Mouse (Mus musculus) left cerebral cortex, postnatal 4 days (tissue): ENCODE measurements at regions not wholly inside any gene's neighbourhood (a gene's known extent, or its start where the extent isn't known, plus 50 kb on each side); places are given as distances from the start of the nearest gene placed in this dataset.

Experiments
- DNase-seq: peaks from one replicate; pipeline ENCODE4 v3.0.0-alpha.2; 2022
- intact Hi-C: fragments of 180-260 bp; cut with DNase I; formaldehyde crosslinking; loops from one replicate; pipeline ENCODE4 v1.15.1; 2025

GRCm38 (mm10) chr4:131014301-131015081 lies 70.3 kb downstream of the Matn1 start:
- DNase-seq = no peak
- intact Hi-C loops = no loop called here

- DNase-seq = no peak
- intact Hi-C loops = no loop called here
Measured at GRCm38 (mm10) chr4:131015156-131015555, 71.0 kb downstream of the Matn1 start.

GRCm38 (mm10) chr4:131023601-131024000 lies 79.4 kb downstream of the Matn1 start:
- intact Hi-C loops = no loop called here
- DNase-seq = no peak

- DNase-seq = no peak
- intact Hi-C loops = no loop called here
Measured at GRCm38 (mm10) chr4:131036292-131036691, 92.1 kb downstream of the Matn1 start.

GRCm38 (mm10) chr4:131037179-131037578 lies 93.0 kb downstream of the Matn1 start:
- intact Hi-C loops = no loop called here
- no peak for DNase-seq

GRCm38 (mm10) chr4:131039686-131040085 lies 95.5 kb downstream of the Matn1 start:
- no peak for DNase-seq

GRCm38 (mm10) chr4:131041210-131041609 lies 97.0 kb downstream of the Matn1 start:
- no peak for DNase-seq
- intact Hi-C loops = no loop called here

More at GRCm38 (mm10) chr4:131039686-131040085, 95.5 kb downstream of the Matn1 start:
- intact Hi-C loops = no loop called here

- DNase-seq = peak; percentile 27
- intact Hi-C loops = no loop called here
Measured at GRCm38 (mm10) chr4:131046101-131046500, 101.9 kb downstream of the Matn1 start.

- intact Hi-C loops = no loop called here
- no peak for DNase-seq
Measured at GRCm38 (mm10) chr4:131046969-131047650, 102.9 kb downstream of the Matn1 start.

- no peak for DNase-seq
- intact Hi-C loops = no loop called here
Measured at GRCm38 (mm10) chr4:131056293-131056692, 112.1 kb downstream of the Matn1 start.

- intact Hi-C loops = no loop called here
- no peak for DNase-seq
Measured at GRCm38 (mm10) chr4:131059572-131059971, 115.4 kb downstream of the Matn1 start.

GRCm38 (mm10) chr4:131060191-131060680 lies 116.1 kb downstream of the Matn1 start:
- intact Hi-C loops = no loop called here
- DNase-seq = no peak

- intact Hi-C loops = no loop called here
- peak; percentile 48 for DNase-seq
Measured at GRCm38 (mm10) chr4:131060706-131061105, 116.5 kb downstream of the Matn1 start.

- no peak for DNase-seq
- intact Hi-C loops = no loop called here
Measured at GRCm38 (mm10) chr4:131062592-131062991, 118.4 kb downstream of the Matn1 start.

GRCm38 (mm10) chr4:131066186-131066939 lies 122.2 kb downstream of the Matn1 start:
- intact Hi-C loops = no loop called here
- DNase-seq = no peak

- no peak for DNase-seq
- intact Hi-C loops = no loop called here
Measured at GRCm38 (mm10) chr4:131070566-131070965, 126.4 kb downstream of the Matn1 start.

- intact Hi-C loops = no loop called here
- no peak for DNase-seq
Measured at GRCm38 (mm10) chr4:131072623-131073022, 128.4 kb downstream of the Matn1 start.

GRCm38 (mm10) chr4:131073420-131073819 lies 129.2 kb downstream of the Matn1 start:
- intact Hi-C loops = no loop called here

GRCm38 (mm10) chr4:131075326-131075932 lies 131.2 kb downstream of the Matn1 start:
- intact Hi-C loops = no loop called here
- DNase-seq = peak; percentile 23

More at GRCm38 (mm10) chr4:131073420-131073819, 129.2 kb downstream of the Matn1 start:
- no peak for DNase-seq

- no peak for DNase-seq
- intact Hi-C loops = no loop called here
Measured at GRCm38 (mm10) chr4:131076628-131077027, 132.4 kb downstream of the Matn1 start.

- no peak for DNase-seq
- intact Hi-C loops = no loop called here
Measured at GRCm38 (mm10) chr4:131080113-131080512, 135.9 kb downstream of the Matn1 start.
